20 mouse cellular contexts compared by ENCODE assay signal in genomic region chr1:67518295-67518694, GRCm38 (mm10).
"Had no signal": no experiment of that assay in that cellular context is flagged by ENCODE, and none has a peak within 500 bp of the region (broad histone marks: within the 10 kb centered on the region; RNA-seq: fewer than 3 reads in every experiment).

No protein-coding gene starts in this region.

- DNase-seq: kidney, adult 11 months; kidney, adult 8-10 months; kidney, postnatal 14 days; layer of hippocampus, adult 9-11 months; liver; right cerebral cortex, adult 18-20 months; right cerebral cortex, postnatal 14 days; right cerebral cortex, postnatal 4 days; thymus, postnatal 25 days had no signal

- H3K27me3 ChIP-seq: kidney, embryonic 15.5 days; limb, embryonic 13.5 days; liver, embryonic 12.5 days; liver, embryonic 15.5 days; midbrain, embryonic 12.5 days; midbrain, embryonic 15.5 days; neural tube, embryonic 12.5 days; neural tube, embryonic 15.5 days had no signal

- H3K9ac ChIP-seq: kidney, embryonic 15.5 days; limb, embryonic 13.5 days; liver, embryonic 12.5 days; liver, embryonic 15.5 days; midbrain, embryonic 12.5 days; midbrain, embryonic 15.5 days; neural tube, embryonic 12.5 days; neural tube, embryonic 15.5 days had no signal

- H3K27ac ChIP-seq: kidney, embryonic 15.5 days; layer of hippocampus, adult 2 months; limb, embryonic 10.5 days; limb, embryonic 13.5 days; liver, embryonic 12.5 days; liver, embryonic 15.5 days; macrophage; midbrain, embryonic 12.5 days; midbrain, embryonic 15.5 days; neural tube, embryonic 12.5 days; neural tube, embryonic 15.5 days had no signal

- ATAC-seq: liver, embryonic 12.5 days; midbrain, embryonic 15.5 days had no signal

- H3K4me2 ChIP-seq: kidney, embryonic 15.5 days; limb, embryonic 13.5 days; liver, embryonic 12.5 days; liver, embryonic 15.5 days; midbrain, embryonic 12.5 days; midbrain, embryonic 15.5 days; neural tube, embryonic 12.5 days; neural tube, embryonic 15.5 days had no signal

- H3K4me3 ChIP-seq: kidney, embryonic 15.5 days; layer of hippocampus, adult 2 months; limb, embryonic 10.5 days; limb, embryonic 13.5 days; liver, embryonic 12.5 days; liver, embryonic 15.5 days; midbrain, embryonic 12.5 days; midbrain, embryonic 15.5 days; neural tube, embryonic 12.5 days; neural tube, embryonic 15.5 days had no signal

- H3K36me3 ChIP-seq: kidney, embryonic 15.5 days; limb, embryonic 10.5 days; limb, embryonic 13.5 days; liver, embryonic 12.5 days; liver, embryonic 15.5 days; midbrain, embryonic 12.5 days; midbrain, embryonic 15.5 days; neural tube, embryonic 12.5 days; neural tube, embryonic 15.5 days had no signal

- H3K9me3 ChIP-seq: kidney, embryonic 15.5 days; limb, embryonic 10.5 days; limb, embryonic 13.5 days; liver, embryonic 12.5 days; liver, embryonic 15.5 days; midbrain, embryonic 12.5 days; midbrain, embryonic 15.5 days; neural tube, embryonic 12.5 days; neural tube, embryonic 15.5 days had no signal

- H3K4me1 ChIP-seq: kidney, embryonic 15.5 days; limb, embryonic 10.5 days; limb, embryonic 13.5 days; liver, embryonic 12.5 days; liver, embryonic 15.5 days; midbrain, embryonic 12.5 days; midbrain, embryonic 15.5 days; neural tube, embryonic 12.5 days; neural tube, embryonic 15.5 days had no signal
